25 mouse cellular contexts compared by ENCODE assay signal in genomic region chr13:89661688-89662087, GRCm38 (mm10).
DNase-seq lines count a peak whose midpoint lies in the region; ATAC-seq and TF ChIP-seq lines count a peak whose summit lies in the region.
"Had no signal": no experiment of that assay in that cellular context is flagged by ENCODE, and none has a peak within 500 bp of the region (broad histone marks: within the 10 kb centered on the region; RNA-seq: fewer than 3 reads in every experiment).

No protein-coding gene starts in this region.

- peak; percentile 42 for DNase-seq in ES-E14 (ENCODE audit: low read depth, low spot score)
- DNase-seq in ZHBTc4 (ENCODE audit: low read depth, low spot score), result peak; percentile 59
- no peak for DNase-seq in left cerebral cortex, postnatal 14 days (ENCODE audit: low spot score in 2 of 2)
- no peak for DNase-seq in lung, postnatal 0 days (ENCODE audit: low spot score)
- DNase-seq: adrenal gland, adult 2 months; adrenal gland, postnatal 10 days; adrenal gland, postnatal 25 days; B cell, adult 2 months; cerebellum, adult 11 months; cerebellum, adult 18-20 months; cerebellum, adult 8-10 months; cerebellum, adult 9-11 months; cerebellum, postnatal 14 days; cerebellum, postnatal 36 days; embryo, embryonic 11 days had no signal

- H3K4me3 ChIP-seq in ES-Bruce4 (ENCODE audit: low read depth, low read length) (no peak overlapping the region), ES-E14 (ENCODE audit: insufficient read depth in 1 of 2, low read depth in 1 of 2, low read length in 2 of 2, poor library complexity in 1 of 2, severe bottlenecking in 1 of 2) (no peak overlapping the region)
- no peak overlapping the region for H3K4me3 ChIP-seq in lung, postnatal 0 days (ENCODE audit: low read depth, low read length)
- H3K4me3 ChIP-seq: embryonic facial prominence, embryonic 13.5 days; embryonic facial prominence, embryonic 15.5 days; erythroblast, embryonic 14.5 days; forebrain, embryonic 10.5 days; forebrain, embryonic 12.5 days had no signal

- H3K36me3 ChIP-seq in ES-Bruce4 (ENCODE audit: control insufficient read depth, insufficient read depth, low read length, poor library complexity, severe bottlenecking) (no peaks in the 10 kb centered on the region), ES-E14 (ENCODE audit: control insufficient read depth, insufficient read depth, low read length, poor library complexity, severe bottlenecking) (no peaks in the 10 kb centered on the region)
- no peaks in the 10 kb centered on the region for H3K36me3 ChIP-seq in lung, postnatal 0 days (ENCODE audit: insufficient read depth, low read length)

- H3K27ac ChIP-seq in ES-Bruce4 (ENCODE audit: insufficient read depth, low read length), result peak overlapping the region; percentile 72
- H3K27ac ChIP-seq in ES-E14 (ENCODE audit: insufficient read depth, low read depth, low read length, poor library complexity, severe bottlenecking), result no peak overlapping the region; the same call in 1 of the 2 replicates
- H3K27ac ChIP-seq in lung, postnatal 0 days (ENCODE audit: low read length), result no peak overlapping the region
- H3K27ac ChIP-seq: embryonic facial prominence, embryonic 13.5 days; embryonic facial prominence, embryonic 15.5 days; forebrain, embryonic 10.5 days; forebrain, embryonic 12.5 days had no signal

- in situ Hi-C loops in ES-E14 (cut with MboI; ENCODE audit: low sequenced_read_pairs in 2 of 2, unreplicated experiment in 2 of 2), result no loop called here

- H3K9me3 ChIP-seq in ES-Bruce4 (replicated peaks; ENCODE audit: control insufficient read depth, insufficient read depth, low read length, poor library complexity, severe bottlenecking), result no peaks in the 10 kb centered on the region
- no peaks in the 10 kb centered on the region for H3K9me3 ChIP-seq in ES-E14 (ENCODE audit: control insufficient read depth, insufficient read depth, low read depth, low read length)
- H3K9me3 ChIP-seq in lung, postnatal 0 days (ENCODE audit: low read length), result no peaks in the 10 kb centered on the region
- H3K9me3 ChIP-seq: embryonic facial prominence, embryonic 13.5 days; embryonic facial prominence, embryonic 15.5 days; forebrain, embryonic 10.5 days; forebrain, embryonic 12.5 days had no signal

- intact Hi-C loops in left cerebral cortex, postnatal 14 days (cut with DNase I), result loop anchor here (10.0 kb wide), 1 partner anchor 1223 kb away; no protein-coding TSS in a partner anchor

- no peak overlapping the region for H3K4me2 ChIP-seq in lung, postnatal 0 days (replicated peaks; ENCODE audit: low read depth, low read length)
- H3K4me2 ChIP-seq: embryonic facial prominence, embryonic 13.5 days; embryonic facial prominence, embryonic 15.5 days; forebrain, embryonic 12.5 days had no signal

- no peak for ATAC-seq in lung, postnatal 0 days
- ATAC-seq: CD4-positive, CD25-positive, alpha-beta regulatory T cell, adult 4 months; forebrain, embryonic 14.5 days; forebrain, embryonic 16.5 days had no signal

- TF ChIP-seq POLR2A in ES-Bruce4 (IDR thresholded peaks at IDR 0.05; ENCODE audit: insufficient read depth, low read length), result no peak

- H3K9ac ChIP-seq in ES-Bruce4 (ENCODE audit: low read depth, poor library complexity, severe bottlenecking) (no peak overlapping the region), ES-E14 (ENCODE audit: insufficient read depth, low read depth, low read length, poor library complexity, severe bottlenecking) (no peak overlapping the region)
- H3K9ac ChIP-seq in lung, postnatal 0 days (replicated peaks; ENCODE audit: low read depth), result no peak overlapping the region
- H3K9ac ChIP-seq: embryonic facial prominence, embryonic 13.5 days; embryonic facial prominence, embryonic 15.5 days; forebrain, embryonic 12.5 days had no signal

- no peak for TF ChIP-seq CTCF in ES-Bruce4 (IDR thresholded peaks at IDR 0.05; ENCODE audit: low read depth, low read length)
- no peak for TF ChIP-seq CTCF in lung, postnatal 0 days (IDR thresholded peaks at IDR 0.05)

- TF ChIP-seq EP300 in ES-Bruce4 (IDR thresholded peaks at IDR 0.05; ENCODE audit: insufficient read depth, low read depth, low read length), result no peak
- no peak for TF ChIP-seq EP300 in lung, postnatal 0 days (IDR thresholded peaks at IDR 0.05)

- H3K4me1 ChIP-seq in ES-Bruce4 (ENCODE audit: control insufficient read depth, insufficient read depth, low read length) (peaks cover 6% of the 10 kb centered on the region), ES-E14 (ENCODE audit: control insufficient read depth in 2 of 2, insufficient read depth in 2 of 2, low read length in 2 of 2, poor library complexity in 1 of 2) (peaks cover 0 to 8% of the 10 kb centered on the region in 2 experiments; a peak in 2 of 4 replicates)
- H3K4me1 ChIP-seq in lung, postnatal 0 days (ENCODE audit: insufficient read depth, low read depth, low read length), result no peaks in the 10 kb centered on the region
- H3K4me1 ChIP-seq: embryonic facial prominence, embryonic 15.5 days; forebrain, embryonic 10.5 days; forebrain, embryonic 12.5 days had no signal

- 77% methylated on average over 2 of the region's 2 CpGs for WGBS in lung, postnatal 0 days

- no peaks in the 10 kb centered on the region for H3K27me3 ChIP-seq in ES-Bruce4 (ENCODE audit: control insufficient read depth, insufficient read depth, low read length, poor library complexity, severe bottlenecking)
- no peaks in the 10 kb centered on the region for H3K27me3 ChIP-seq in lung, postnatal 0 days (replicated peaks; ENCODE audit: insufficient read depth, low read length)
- H3K27me3 ChIP-seq: CH12.LX; embryonic facial prominence, embryonic 13.5 days; embryonic facial prominence, embryonic 15.5 days; forebrain, embryonic 12.5 days had no signal

TF ChIP-seq in ES-E14, 5 proteins besides CTCF, POLR2A, EP300 and RAD21:
- TF ChIP-seq MAFK (IDR thresholded peaks at IDR 0.05; ENCODE audit: insufficient read depth, low read depth, low read length), result peak; percentile 30; the same call in 1 of the 2 replicates
- TF ChIP-seq CHD2 (IDR thresholded peaks at IDR 0.05; ENCODE audit: low read depth, low read length), result no peak

Comparison
In these comparisons a context has a peak if more than half of its experiments do, and no peak if none do; other contexts are left out.
1. DNase-seq: peak in ES-E14 (single experiment) and ZHBTc4 (single experiment); none in left cerebral cortex, postnatal 14 days (0 of 2) and lung, postnatal 0 days (single experiment).